Mouse (Mus musculus) MEL (cell line): ENCODE results near the gene Fbxl16. TPM values are rescaled to one million over a fixed set of nuclear protein-coding genes. Genes with fewer than 3 reads are reported as not detected.

Source experiments
- DNase-seq: peaks from one replicate; pipeline ENCODE4 v3.0.0; 2011; ENCODE audit warnings: low read depth, low spot score
- H3K27ac ChIP-seq: 2 replicates; pipeline ENCODE4 v1.5.1; 2012; ENCODE audit warnings: low read depth, mild to moderate bottlenecking, control low read depth, low read length, moderate library complexity; ENCODE audit not compliant: control insufficient read depth
- H3K27me3 ChIP-seq, 2 experiments: fragments of 150-350 bp in 1 of 2; sonication (generic) in 1 of 2; 2 replicates each; pipeline ENCODE4 v1.6.1; 2012; ENCODE audit warnings: low read length in 2 of 2, mild to moderate bottlenecking in 2 of 2, improper control_type of control experiment in 1 of 2, moderate library complexity in 1 of 2; ENCODE audit not compliant: insufficient read depth in 2 of 2, control insufficient read depth in 1 of 2
- H3K36me3 ChIP-seq, 2 experiments: 2 replicates each; pipeline ENCODE4 v1.6.1; 2012 to 2014; ENCODE audit warnings: low read length in 2 of 2, improper control_type of control experiment in 1 of 2, inconsistent platforms in 1 of 2, mild to moderate bottlenecking in 1 of 2; ENCODE audit not compliant: insufficient read depth in 2 of 2, control insufficient read depth in 1 of 2
- H3K4me1 ChIP-seq, 2 experiments: fragments of 150-350 bp in 1 of 2; sonication (generic) in 1 of 2; 2 replicates each; pipeline ENCODE4 v1.6.1; 2012; ENCODE audit warnings: low read length in 2 of 2, improper control_type of control experiment in 1 of 2, mild to moderate bottlenecking in 1 of 2; ENCODE audit not compliant: insufficient read depth in 2 of 2, control insufficient read depth in 1 of 2
- H3K4me3 ChIP-seq, 2 experiments: fragments of 150-350 bp in 1 of 2; sonication (generic) in 1 of 2; 2 replicates each; pipeline ENCODE4 v1.5.1; 2012; ENCODE audit warnings: low read depth in 2 of 2, low read length in 2 of 2, mild to moderate bottlenecking in 2 of 2, moderate library complexity in 2 of 2, control low read depth in 1 of 2, improper control_type of control experiment in 1 of 2; ENCODE audit not compliant: control insufficient read depth in 1 of 2, insufficient read depth in 1 of 2
- H3K79me2 ChIP-seq: 2 replicates; pipeline ENCODE4 v1.6.1; 2012; ENCODE audit warnings: mild to moderate bottlenecking, low read length, moderate library complexity; ENCODE audit not compliant: control insufficient read depth, poor library complexity, insufficient read depth
- H3K9ac ChIP-seq: 2 replicates; pipeline ENCODE4 v1.6.1; 2012; ENCODE audit warnings: low read depth, mild to moderate bottlenecking, control low read depth, low read length, moderate library complexity; ENCODE audit not compliant: control insufficient read depth, poor library complexity, severe bottlenecking
- H3K9me3 ChIP-seq: fragments of 150-350 bp; sonication (generic); replicated peaks from 2 replicates; pipeline ENCODE4 v1.6.1; 2012; ENCODE audit warnings: mild to moderate bottlenecking, low read length, improper control_type of control experiment, moderate library complexity; ENCODE audit not compliant: insufficient read depth
- CHD2 ChIP-seq: IDR thresholded peaks from 2 replicates; pipeline ENCODE4 v1.6.1; 2011; ENCODE audit warnings: low read length, improper control_type of control experiment
- E2F4 ChIP-seq: IDR thresholded peaks from 2 replicates; pipeline ENCODE4 v1.6.1; 2011; ENCODE audit warnings: low read depth, low read length, improper control_type of control experiment, borderline replicate concordance
- ELF1 ChIP-seq: IDR thresholded peaks from 2 replicates; pipeline ENCODE4 v1.6.1; 2014; ENCODE audit warnings: low read depth, mild to moderate bottlenecking, inconsistent platforms, low read length, improper control_type of control experiment, moderate library complexity
- EP300 ChIP-seq, 2 experiments: IDR thresholded peaks; 2 replicates each; pipeline ENCODE4 v1.6.1; 2011; ENCODE audit warnings: improper control_type of control experiment in 2 of 2, low read length in 2 of 2, low read depth in 1 of 2, mild to moderate bottlenecking in 1 of 2
- ETS1 ChIP-seq: IDR thresholded peaks from 2 replicates; pipeline ENCODE4 v1.6.1; 2012; ENCODE audit warnings: low read depth, mild to moderate bottlenecking, inconsistent platforms, low read length, improper control_type of control experiment, moderate library complexity
- GATA1 ChIP-seq: IDR thresholded peaks from 2 replicates; pipeline ENCODE4 v1.6.1; 2011; ENCODE audit warnings: low read depth, low read length, improper control_type of control experiment
- KAT2A ChIP-seq: conservative IDR thresholded peaks from 2 replicates; pipeline ENCODE4 v1.6.1; 2012; ENCODE audit warnings: low read depth, low read length, improper control_type of control experiment, inconsistent platforms
- MXI1 ChIP-seq: IDR thresholded peaks from 2 replicates; pipeline ENCODE4 v1.6.1; 2011; ENCODE audit warnings: mild to moderate bottlenecking, low read depth, low read length, improper control_type of control experiment
- NELFE ChIP-seq: IDR thresholded peaks from 2 replicates; pipeline ENCODE4 v1.6.1; 2011; ENCODE audit warnings: low read depth, low read length, improper control_type of control experiment
- NRF1 ChIP-seq: IDR thresholded peaks from 2 replicates; pipeline ENCODE4 v1.6.1; 2014; ENCODE audit warnings: low read depth, mild to moderate bottlenecking, inconsistent platforms, low read length, improper control_type of control experiment, moderate library complexity; ENCODE audit not compliant: poor library complexity, insufficient read depth, severe bottlenecking
- POLR2A ChIP-seq, 2 experiments: IDR thresholded peaks; 2 replicates each; pipeline ENCODE4 v1.6.1; 2011 to 2012; ENCODE audit warnings: low read length in 2 of 2, mild to moderate bottlenecking in 2 of 2, control low read depth in 1 of 2, improper control_type of control experiment in 1 of 2, low read depth in 1 of 2, moderate library complexity in 1 of 2; ENCODE audit not compliant: control insufficient read depth in 1 of 2, insufficient read depth in 1 of 2, poor library complexity in 1 of 2
- POLR2AphosphoS2 ChIP-seq: IDR thresholded peaks from 2 replicates; pipeline ENCODE4 v1.6.1; 2011; ENCODE audit warnings: low read length, improper control_type of control experiment
- RAD21 ChIP-seq: IDR thresholded peaks from 2 replicates; pipeline ENCODE4 v1.6.1; 2011; ENCODE audit warnings: mild to moderate bottlenecking, low read depth, low read length, improper control_type of control experiment
- RCOR1 ChIP-seq: IDR thresholded peaks from 2 replicates; pipeline ENCODE4 v1.6.1; 2012; ENCODE audit warnings: low read depth, mild to moderate bottlenecking, inconsistent platforms, low read length, improper control_type of control experiment
- SIN3A ChIP-seq: IDR thresholded peaks from 2 replicates; pipeline ENCODE4 v1.6.1; 2012; ENCODE audit warnings: low read length, improper control_type of control experiment, inconsistent platforms
- UBTF ChIP-seq: IDR thresholded peaks from 2 replicates; pipeline ENCODE4 v1.6.1; 2012; ENCODE audit warnings: low read depth, mild to moderate bottlenecking, inconsistent platforms, low read length, improper control_type of control experiment, moderate library complexity, borderline replicate concordance; ENCODE audit not compliant: insufficient read depth
- USF2 ChIP-seq, 2 experiments: IDR thresholded peaks; 2 replicates each; pipeline ENCODE4 v1.6.1; 2011 to 2012; ENCODE audit warnings: improper control_type of control experiment in 2 of 2, low read length in 2 of 2, borderline replicate concordance in 1 of 2, inconsistent platforms in 1 of 2, low read depth in 1 of 2, mild to moderate bottlenecking in 1 of 2; ENCODE audit not compliant: insufficient read depth in 1 of 2
- ZNF384 ChIP-seq: IDR thresholded peaks from 2 replicates; pipeline ENCODE4 v1.6.1; 2012; ENCODE audit warnings: low read depth, mild to moderate bottlenecking, inconsistent platforms, low read length, improper control_type of control experiment
- polyA plus RNA-seq, 2 experiments: library from polyadenylated mRNA; stranded (reverse) in 1 of 2; unstranded in 1 of 2; fragments of >175 nt in 1 of 2; fragments of >200 nt in 1 of 2; gene quantifications; 2 replicates each; pipeline versions ENCODE4 v1.2.1 to v1.2.4; 2012; ENCODE audit warnings: low replicate concordance in 2 of 2, low read depth in 1 of 2; ENCODE audit not compliant: insufficient read length in 2 of 2, insufficient read depth in 1 of 2, missing spikeins in 1 of 2
- total RNA-seq: library from RNA; depleted of rRNA; stranded (reverse); fragments of 300-350 nt; gene quantifications from 2 replicates; pipeline ENCODE4 v1.2.3, GENCODE M21; 2012

Gene Fbxl16
- total and polyA plus RNA-seq, 3 experiments = 0.11 TPM; not detected in 2

DNA sequence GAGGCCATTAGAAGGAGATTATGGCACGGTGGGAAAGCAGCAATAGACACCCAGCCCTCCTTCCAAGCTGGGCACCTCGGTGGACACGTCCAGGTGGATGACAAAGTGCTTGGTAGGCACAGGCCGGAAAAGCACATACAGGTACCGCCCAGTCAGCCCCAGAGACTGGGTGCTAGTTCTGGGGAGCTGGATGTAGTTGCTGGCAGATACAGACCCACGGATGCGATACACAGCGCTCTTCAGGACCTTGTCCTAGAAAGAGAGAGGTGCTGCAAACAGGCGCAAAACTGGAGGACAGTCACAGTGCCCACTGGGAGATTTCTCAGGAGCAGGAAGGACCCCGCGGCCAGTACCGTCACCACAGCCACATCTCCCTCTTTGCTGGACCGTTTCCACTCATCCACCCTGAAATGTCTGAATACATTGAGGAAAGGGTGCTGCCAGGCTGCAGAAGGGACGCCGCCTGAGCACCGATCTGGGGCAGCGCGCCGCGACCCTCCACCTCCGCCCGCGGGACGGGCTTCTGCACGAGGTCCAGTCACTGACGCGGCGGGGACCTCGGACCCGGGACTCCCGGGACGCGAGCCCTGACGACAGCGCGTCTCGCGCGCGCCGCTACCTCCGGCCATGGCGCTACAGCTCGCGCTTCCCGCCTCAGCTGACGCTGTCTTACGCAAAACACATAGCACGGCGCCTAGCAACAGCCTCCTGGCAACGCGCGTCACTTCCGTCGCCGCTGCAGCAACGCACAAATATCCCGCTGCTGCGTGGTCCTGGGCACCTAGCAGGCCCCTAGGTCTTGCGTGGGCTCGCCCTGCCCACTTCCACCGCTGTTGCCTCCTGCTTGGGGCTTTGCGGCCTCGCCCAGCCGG is 52.2 kb downstream of the Fbxl16 start, which contains the start of gene Wdr90 (continued):
- TF ChIP-seq NRF1 (peak; percentile 49; the same call in 1 of the 2 replicates), MXI1 (peak; percentile 96), ETS1 (peak; percentile 77), UBTF (no peak)
- TF ChIP-seq, all 39 proteins: peak for 16

DNA sequence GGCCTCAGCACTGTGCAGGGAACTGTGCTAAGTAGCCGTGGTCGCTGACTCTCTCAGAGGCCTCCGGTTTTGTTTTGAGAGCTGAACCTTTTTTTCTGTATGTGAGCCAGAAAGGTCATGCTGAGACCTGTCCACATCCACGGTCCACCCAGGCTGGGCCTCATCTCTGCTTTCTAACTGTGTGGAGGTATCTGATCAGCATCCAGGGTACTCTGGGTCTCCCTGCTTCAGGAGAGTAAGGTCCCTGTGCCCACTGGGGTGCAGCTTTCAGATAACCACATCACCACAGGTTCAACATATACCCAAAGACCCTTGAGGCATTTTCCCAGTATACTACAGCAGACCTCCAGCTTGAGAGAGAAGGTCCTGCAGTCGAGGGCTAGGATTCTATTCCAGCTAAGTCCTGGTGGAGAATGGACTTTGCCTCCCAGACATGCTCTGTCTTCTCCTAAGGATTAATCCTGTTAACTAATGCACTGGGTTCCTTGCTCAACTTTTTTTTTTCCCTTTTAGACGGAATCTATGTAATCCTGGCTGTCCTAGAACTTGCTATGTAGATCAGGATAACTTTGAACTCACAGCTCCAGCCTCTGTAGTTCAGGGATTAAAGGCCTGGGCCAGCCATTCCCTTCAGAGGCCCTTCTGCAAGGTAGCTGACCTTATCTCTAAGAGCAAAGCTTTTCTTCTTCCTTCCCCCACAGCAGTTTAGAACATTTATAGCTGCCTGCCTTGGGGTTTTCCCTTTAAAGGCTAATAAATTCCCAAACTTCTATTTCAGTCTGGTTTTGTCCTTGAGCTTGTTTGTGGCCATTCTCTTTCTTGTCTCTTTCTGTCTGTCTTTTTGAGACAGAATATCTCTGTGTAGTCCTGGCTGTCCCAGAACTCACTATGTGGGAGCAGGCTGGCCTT is 53.1 kb downstream of the Fbxl16 start:
- H3K27ac ChIP-seq = peak overlapping the region; percentile 42
- peaks cover 0 to 20% of the 10 kb centered on the region in 2 experiments; a peak in 2 of 4 replicates for H3K4me1 ChIP-seq
- peaks cover 0 to 13% of the 10 kb centered on the region in 2 experiments; a peak in 2 of 4 replicates for H3K36me3 ChIP-seq

DNA sequence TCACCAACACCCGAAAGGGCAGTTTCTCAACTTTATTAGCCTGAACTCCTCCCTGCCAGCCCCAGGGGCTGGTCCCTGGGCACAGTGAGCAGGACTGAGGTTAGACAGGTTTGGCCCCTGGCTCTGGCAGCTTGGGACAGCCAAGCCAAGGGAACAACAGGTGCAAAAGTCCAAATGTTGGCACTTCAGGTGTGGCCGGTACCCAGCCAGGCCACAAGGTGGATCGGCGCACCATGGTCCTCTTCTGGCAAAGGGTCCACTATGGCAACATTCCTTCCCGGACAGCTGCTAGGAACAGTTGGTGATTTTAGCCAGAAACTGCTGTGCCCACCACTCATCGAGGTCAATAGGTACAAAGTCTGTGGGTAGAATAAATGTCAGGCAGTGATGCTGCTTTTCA is 54.8 kb downstream of the Fbxl16 start:
- Histone ChIP-seq H3K36me3 (peaks cover 0 to 13% of the 10 kb centered on the region in 2 experiments; a peak in 2 of 4 replicates), H3K27me3 (no peaks in the 10 kb centered on the region), H3K79me2 (peaks cover 27% of the 10 kb centered on the region), H3K4me1 (peaks cover 0 to 20% of the 10 kb centered on the region in 2 experiments; a peak in 2 of 4 replicates), H3K4me3 (no peak overlapping the region), H3K9me3 (no peaks in the 10 kb centered on the region), H3K9ac (no peak overlapping the region), H3K27ac (no peak overlapping the region)
- no peak for DNase-seq
- TF ChIP-seq CHD2 (no peak), E2F4 (no peak), GATA1 (no peak), NELFE (no peak)

More for the DNA sequence above, 53.1 kb downstream of the Fbxl16 start:
- peak overlapping the region; percentile 60 to 69 for H3K4me3 ChIP-seq
- peaks cover 14% of the 10 kb centered on the region for H3K79me2 ChIP-seq
- H3K9me3 ChIP-seq = no peaks in the 10 kb centered on the region
- H3K9ac ChIP-seq = peak overlapping the region; percentile 76
- no peak for TF ChIP-seq NELFE
- TF ChIP-seq ZNF384 = no peak
- no peak for TF ChIP-seq RAD21
- no peak for TF ChIP-seq KAT2A
- TF ChIP-seq ELF1 = no peak
- TF ChIP-seq SIN3A = peak; percentile 23; the same call in 1 of the 2 replicates
- TF ChIP-seq RCOR1 = no peak
- TF ChIP-seq POLR2AphosphoS2 = no peak
- no peak for TF ChIP-seq USF2 (IDR thresholded peaks at IDR 0.05; ENCODE audit: borderline replicate concordance in 1 of 2, insufficient read depth in 1 of 2, low read depth in 1 of 2, low read length in 2 of 2)
- 0 out of 4 replicates have a peak, but pooled peaks of 1 of the 2 experiments have one; percentile 13 for TF ChIP-seq POLR2A (IDR thresholded peaks at IDR 0.05; ENCODE audit: control insufficient read depth in 1 of 2, insufficient read depth in 1 of 2, low read depth in 1 of 2, low read length in 2 of 2, poor library complexity in 1 of 2)
- no peak for TF ChIP-seq EP300 (IDR thresholded peaks at IDR 0.05; ENCODE audit: low read depth in 1 of 2, low read length in 2 of 2)
- peak; percentile 46; the same call in 1 of the 2 replicates for TF ChIP-seq GATA1
- peak; percentile 46 for DNase-seq
- H3K27me3 ChIP-seq = no peaks in the 10 kb centered on the region
